Mouse (Mus musculus) lung, postnatal 4 days (tissue): ENCODE results near the gene Cdh13.
A peak's percentile ranks its signal among the peaks of the same experiment; 100 is the strongest.

ENCODE experiments used
- DNase-seq, 2 experiments: peaks; one replicate each; pipeline ENCODE4 v3.0.0; 2021

The Cdh13 gene

DNA sequence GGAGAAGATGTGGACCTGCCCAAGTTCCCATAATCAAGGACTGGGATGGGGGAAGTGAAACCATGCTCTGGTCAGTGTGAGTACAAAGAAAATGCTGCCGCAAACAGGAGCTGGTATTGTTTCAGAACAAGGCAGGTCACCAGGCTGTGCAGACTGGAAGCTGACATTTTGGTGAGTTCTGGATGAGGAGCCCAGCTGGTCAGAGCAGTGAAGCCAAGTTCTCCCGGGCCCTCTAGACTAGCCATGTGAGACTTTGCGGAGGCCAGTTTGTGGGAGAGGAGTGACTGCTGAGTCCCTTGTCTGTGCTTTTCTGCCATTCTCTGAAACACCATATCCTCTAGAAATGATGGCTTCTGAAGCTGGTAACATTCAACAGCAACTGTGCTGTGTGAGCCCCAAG is 829.3 kb downstream of the Cdh13 start:
- no peak for DNase-seq

DNA sequence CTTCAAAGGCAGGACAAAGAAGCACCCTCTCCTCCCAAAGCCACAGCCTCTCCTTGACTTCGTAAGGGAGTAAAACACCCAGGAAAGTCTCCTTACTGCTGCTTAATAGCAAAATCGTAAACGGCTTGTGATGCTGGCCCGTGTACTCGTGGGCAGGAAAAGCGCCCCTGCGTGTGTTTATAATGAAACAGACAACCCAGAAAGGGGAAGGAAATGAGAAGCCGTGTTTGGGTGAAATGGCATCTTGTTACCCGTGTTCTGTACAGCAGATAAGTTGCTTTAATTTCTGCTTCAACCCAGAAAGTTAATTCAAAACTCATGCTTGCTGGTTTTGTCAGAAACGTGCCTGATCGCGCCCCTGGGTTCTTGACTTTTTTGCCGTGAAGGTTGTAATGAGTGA is 837.7 kb downstream of the Cdh13 start:
- no peak for DNase-seq

DNA sequence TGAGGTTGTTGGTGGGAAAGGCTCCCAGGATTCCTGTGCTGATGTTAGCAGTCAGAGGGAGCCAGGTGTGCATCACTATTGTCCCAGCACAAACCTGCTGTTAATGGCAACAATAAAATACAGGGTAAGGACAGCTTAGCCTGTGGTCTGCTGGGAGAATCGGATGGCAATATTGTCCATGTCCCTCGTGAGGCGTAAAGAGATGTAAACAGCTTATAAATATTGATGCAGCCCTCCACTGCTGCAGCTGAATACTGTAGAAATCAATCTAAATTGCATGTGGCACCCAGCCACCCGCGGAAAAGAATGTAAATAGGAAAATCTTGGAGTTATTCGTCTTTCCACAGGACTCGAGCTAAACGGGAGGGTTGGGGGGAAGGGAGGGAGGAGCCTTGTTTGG is 844.3 kb downstream of the Cdh13 start:
- DNase-seq: no peak

DNA sequence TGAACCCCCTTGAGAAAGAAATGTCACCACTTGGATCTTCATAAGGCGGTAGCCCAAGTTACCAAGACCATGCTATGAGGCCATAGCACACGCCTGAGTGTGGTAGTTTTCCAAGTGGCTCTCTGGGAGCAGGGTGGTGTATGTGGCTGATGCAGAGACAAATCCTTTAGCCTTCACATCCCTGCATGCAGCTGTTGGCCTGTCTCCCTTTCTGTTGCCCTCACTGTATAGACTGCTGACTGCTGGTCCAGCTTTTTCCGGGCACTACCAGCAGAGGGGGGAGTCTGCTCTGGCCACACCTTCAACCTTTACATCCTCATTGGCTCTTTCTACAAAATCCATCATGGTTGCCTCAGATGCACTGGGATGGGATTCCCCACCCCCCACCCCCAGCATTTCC is 844.7 kb downstream of the Cdh13 start:
- DNase-seq: no peak

DNA sequence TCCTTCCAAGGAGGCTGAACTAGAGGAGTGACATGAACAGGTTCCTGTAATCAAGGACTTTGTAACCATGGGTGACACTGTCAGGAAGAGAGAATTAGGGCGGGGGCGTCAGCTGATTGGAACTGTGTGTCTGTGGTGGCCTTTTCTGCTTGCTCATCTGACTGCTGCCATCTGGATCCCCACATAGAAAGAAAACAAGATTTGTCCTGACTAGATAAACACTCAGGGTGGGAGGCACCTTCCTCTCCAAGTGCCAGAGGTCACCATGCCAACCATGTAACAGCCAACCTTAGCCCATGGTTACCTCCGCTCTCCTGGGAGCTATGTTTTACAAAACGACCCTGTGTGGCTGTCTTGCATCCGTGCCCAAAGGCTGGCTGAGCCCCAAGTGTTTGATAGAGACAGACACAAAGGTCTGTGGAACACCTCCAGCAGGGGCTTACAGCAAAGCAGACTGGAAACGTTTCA is 873.0 kb downstream of the Cdh13 start:
- no peak for DNase-seq

DNA sequence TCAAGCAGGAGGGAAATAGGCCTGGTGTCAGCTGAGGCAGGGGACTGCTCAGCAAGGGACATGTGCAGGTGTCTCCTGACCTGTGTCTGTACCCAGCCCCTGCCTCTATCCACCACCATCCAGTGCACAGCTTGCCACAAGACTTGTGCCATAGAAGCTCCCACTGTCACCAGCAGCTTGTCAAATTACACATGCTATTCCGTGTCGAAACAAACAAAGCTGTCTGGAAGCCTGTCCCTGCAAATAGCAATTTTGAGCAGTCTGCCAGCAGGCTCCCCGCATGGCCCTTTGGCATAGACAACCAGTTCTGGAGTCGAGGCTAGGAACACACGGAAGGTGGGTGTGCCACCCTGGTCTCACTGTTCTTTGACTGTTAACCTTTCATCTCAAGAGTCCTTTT is 875.1 kb downstream of the Cdh13 start:
- no peak for DNase-seq

DNA sequence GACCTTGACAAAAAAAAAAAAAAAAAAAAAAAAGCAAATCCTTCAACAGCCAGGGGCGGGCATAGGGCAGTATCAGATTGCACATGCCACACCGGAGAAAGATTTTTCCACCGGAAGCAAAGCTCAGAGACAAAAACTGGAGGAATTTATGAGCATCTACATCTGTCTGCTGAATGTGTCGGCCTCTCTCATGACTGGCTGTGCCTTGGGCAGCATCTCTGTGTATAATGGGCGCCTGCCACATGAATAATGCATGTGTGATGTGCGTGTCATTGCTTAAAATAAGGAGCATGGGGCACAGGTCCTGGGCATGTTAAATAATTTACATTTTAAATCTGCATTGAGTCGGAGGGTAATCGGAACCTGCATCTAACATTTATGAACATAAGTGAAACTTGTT is 876.3 kb downstream of the Cdh13 start:
- no peak for DNase-seq

DNA sequence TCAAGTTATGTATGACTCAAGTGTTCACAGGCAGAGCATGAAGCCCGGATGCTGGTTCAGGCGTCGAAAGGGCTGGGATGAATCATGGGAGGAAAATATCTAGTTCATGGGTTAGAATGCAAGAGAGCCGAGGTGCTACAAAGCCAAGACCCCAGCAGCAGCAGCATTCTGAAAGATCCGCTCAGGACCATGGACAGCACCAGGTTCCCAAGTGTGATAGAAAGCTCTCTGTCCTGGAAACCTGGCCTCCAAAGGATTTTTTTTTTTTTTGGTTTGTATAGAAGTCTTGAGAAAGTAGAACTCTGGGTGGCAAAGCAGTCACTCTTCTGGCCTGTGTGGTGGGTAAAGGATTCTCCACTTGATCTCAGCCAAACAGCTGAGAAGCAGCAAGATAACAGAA is 880.5 kb downstream of the Cdh13 start:
- DNase-seq: no peak

DNA sequence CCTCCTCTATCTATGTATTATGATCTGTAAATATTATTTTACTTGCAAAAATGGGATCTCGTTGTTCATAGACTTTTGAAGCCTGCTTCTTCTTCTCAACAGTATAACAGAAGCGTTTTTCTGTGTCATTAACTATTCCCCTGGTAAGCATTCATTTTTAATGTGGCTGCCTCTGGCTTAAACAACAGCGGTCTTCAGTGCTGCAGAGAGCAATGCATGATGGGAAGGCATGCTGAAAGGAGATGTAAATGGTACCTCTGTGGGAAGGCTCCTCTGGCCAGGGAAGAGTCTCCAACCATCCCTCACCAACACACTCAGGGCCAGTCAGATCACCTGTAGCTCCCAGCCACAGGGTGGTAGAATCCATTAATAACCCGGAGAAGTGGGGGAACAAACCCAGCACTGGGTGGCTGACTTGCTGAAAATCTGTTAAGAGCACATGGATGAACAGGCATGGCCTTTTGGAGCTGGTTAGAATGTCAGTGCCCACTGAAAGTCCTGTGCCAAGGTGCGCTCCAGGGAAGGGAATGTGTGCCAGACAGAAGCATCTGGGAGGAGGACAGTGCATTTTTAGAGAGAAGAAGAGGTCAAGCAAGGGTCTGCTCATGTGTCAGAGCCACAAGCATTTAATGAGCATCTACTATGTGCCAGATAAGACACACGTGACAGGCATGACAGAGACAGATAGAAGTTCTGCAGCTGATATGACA is 893.8 kb downstream of the Cdh13 start:
- no peak for DNase-seq

DNA sequence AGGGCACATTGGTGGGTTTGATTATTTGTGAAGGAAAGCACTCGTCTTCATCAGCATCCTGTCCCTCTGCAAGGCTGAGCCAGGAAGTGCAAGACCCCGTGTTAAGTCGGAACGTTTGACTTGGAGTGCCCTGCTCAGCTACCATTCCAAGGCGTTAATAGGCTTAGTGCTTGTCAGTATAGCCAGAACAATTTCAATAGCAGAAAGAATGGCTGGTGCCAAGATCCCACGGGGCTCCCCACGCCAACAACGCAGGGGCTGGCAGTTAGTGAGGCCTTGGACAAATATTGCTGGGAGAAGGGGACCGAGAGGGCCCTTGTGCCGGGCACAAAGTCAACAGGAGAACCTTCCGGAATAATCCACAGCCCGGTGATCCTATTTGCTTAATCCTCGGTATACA is 897.1 kb downstream of the Cdh13 start:
- DNase-seq: peak; percentile 50 to 79

DNA sequence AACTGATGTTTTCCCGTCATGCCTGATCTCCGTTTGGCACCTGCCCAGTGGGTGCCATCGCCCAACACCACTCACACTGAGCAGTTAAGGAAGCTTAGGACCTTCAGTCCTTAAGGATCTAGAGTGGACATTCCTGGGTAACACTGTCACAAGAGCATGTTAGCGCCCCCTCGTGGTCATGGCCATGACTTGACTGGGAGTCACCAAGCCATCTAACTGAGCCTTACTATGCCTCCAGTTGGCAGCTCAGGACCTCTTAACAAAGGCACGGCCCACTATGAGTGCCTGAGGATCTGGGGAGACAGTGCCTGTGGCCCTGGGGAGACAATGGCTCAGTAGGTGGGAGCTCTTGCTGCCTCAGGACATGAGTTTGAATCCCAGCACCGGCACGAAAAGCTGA is 912.2 kb downstream of the Cdh13 start:
- DNase-seq: peak; percentile 34 to 46

DNA sequence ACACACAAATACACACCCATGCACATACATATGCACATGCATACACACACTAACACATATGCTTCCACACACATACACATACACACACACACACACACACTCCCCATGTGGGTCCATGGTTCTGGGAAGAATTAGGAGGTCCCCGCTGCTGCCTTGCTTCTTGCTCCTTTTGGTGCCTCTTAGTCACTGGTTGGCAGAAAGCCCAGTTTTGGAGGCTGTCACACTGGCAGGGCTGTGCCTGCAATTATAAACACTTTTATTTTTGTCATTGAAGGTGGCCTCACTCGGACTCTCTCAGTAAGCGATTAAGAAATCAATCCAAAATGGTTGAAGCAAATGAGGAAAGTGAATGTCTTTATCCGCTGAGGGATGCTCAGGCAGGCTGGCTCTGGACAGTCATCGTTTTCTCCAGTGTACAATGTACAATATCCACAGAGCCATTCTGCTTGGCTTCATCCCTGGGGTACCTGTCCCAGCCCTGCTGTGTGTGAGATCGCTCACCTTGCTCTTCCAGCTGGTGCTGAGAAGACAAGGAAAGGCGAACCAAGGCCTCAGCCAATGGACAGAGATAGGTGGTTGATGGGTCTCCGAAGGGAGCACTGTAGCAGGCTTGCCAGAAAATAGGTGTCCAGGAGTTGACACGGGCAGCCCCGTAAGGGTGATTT is 913.1 kb downstream of the Cdh13 start:
- DNase-seq: peak in 1 of 2 experiments; percentile 27

DNA sequence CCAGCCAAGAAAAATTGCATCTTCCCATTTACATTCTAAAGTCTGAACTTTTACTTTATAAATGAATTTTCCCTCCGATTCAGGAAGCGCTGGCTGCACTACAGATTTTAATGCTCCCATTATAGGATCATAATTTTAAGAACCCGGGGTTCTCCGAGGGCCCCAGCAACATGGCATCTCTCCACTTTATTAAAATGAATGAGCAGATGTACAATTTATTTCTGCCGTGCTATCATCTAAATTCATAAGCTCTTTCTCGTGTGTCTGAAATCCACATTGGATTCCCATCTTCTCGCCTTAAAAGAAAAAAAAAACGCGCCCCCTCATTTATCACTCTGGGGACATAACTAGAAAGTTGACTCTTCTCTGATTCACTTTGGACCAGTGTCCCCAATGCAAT is 925.0 kb downstream of the Cdh13 start:
- no peak for DNase-seq

DNA sequence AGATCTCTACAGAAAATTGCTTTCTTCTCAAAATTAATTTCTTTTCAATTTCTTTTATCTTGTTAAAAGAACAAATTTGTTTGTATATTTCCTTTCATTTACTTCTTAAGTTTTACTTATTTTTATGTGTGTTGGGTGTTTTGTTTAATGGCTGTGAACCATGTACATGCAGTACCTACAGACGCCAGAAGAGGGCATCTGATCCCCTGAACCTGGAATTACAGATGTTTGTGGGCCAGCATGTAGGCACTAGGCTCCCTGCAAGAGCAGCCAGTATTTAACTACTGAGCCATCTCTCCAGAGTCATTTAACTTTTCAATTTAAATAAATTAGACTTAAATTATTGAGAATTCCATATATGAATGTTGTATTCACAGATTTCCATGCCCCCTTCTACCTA is 941.0 kb downstream of the Cdh13 start:
- peak in 1 of 2 experiments; percentile 53 for DNase-seq

DNA sequence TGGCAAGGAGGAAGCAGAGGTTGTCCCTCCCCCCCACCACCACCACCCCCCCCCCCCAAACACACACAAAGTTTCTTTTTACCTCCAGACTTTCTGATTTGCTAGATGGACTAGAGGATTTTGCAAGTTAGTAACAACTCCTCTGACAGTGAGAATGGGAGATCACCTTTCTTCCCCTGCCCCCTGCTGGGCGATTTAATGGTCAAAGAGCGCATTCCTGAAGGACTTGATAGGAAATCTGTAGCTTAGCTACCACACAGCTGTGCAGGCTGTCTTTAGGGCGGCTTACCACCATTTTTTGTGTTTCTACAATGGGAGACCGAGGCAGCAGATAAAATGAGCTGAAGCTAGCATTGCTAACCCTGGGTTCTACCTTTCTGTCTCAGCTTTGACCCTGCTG is 961.6 kb downstream of the Cdh13 start:
- DNase-seq: no peak

DNA sequence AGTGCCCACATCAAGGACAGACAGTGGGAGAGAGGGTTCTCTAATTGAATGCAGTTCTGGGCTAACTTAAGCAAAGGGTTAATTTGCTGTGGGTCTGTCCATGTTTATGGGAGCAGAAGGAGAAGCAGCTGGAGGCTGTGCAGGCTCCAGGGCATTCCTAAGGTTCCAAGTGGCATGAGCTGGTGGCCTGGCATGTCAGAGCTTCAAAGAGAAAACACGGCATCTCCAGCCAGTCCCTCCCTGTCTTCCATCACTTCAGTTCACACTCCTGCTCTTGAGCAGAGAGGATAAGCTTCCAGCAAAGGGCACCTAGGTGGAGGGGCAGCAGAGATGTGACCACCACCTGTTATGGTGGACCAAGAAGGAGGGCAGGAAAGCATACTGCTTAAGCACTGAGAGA is 962.1 kb downstream of the Cdh13 start:
- DNase-seq: no peak

DNA sequence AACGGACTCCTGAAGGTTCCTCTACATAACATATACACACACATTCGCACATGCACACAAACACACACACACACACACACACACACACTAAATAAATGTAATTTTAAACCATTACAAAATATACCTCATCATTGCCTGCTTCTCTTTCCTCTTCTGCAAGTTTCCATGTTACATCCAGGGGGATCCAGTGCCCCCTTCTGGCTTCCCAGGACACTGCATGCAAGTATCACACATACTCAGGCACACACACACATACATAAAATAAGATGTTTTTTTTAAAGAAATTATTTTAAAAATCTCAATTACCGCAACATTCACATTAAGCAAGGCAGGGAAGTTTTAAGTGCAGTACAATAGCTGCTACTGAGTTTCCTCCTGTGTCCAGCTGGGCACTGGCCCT is 970.8 kb downstream of the Cdh13 start:
- no peak for DNase-seq

DNA sequence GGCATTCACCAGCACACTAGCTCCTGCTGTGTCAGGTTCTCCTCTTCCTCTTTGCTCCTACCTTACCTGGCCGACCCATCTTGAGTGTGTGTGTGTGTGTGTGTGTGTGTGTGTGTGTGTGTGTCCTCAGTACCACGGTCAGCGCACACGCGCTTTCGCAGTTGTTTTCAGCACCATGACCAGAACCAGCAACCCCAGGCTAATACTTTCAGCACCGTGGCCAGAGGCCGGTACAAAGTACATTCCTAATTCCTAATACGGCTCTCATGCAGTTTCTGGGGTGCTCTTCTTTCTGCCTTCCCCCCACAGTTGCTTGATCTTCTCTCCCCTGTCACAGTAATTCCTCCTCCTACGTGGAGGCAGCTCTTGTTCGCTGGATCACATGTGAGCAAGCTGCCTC is 975.1 kb downstream of the Cdh13 start:
- peak; percentile 42 to 44 for DNase-seq

DNA sequence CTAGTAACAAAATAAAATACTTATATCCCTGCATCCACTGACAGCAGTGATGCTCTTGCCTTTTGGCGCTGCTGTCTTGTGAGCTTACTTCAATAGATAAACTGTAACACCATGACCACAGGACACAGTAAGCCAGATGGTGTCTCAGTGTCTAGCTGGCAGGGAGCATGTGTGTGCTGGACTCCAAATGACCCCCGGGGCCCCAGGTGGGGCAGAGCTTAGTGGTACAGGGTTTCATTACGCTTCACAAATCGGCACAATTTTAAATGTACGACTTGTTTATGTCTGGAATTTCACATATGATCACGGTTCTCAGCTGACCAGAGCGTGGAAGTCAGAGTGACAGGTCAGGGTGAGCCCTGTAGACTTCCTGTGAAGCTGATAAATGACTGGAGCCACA is 980.2 kb downstream of the Cdh13 start:
- no peak for DNase-seq

DNA sequence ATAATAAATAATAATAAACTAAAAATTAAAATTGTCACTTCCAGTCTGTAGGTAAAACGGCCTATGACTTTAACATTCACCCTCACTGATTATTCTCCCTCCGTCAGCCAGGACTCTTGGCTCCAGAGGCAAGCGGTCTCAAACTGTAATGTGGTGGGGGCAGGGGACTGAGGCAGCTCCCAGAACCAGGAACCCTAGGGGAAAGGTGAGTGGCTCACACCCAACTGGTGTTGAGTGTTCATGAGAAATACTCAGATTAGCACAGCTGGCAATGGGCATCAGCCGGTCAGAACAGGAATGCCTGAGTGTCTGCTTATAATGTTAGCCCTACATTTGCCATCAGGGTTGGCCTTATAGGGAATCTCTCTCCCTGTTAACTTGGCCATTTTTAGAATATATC is 982.8 kb downstream of the Cdh13 start:
- no peak for DNase-seq

DNA sequence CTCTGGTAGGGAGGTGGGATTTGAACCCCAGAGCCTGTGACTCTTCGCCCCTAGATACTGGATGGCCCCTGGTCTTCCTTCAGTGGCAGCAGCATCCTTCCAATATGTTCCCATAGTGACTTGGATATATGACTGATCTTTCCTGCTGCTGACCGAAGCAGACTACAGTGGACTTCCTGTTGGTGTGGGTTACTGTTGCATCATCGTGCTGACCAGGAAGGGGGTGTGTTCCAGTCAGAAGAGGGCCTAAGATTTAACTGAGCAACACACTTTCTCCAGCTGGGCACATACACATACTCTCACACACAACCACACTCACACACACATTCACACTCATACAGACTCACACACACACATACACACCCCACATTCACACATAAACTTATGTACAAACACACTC is 986.0 kb downstream of the Cdh13 start:
- DNase-seq: no peak

DNA sequence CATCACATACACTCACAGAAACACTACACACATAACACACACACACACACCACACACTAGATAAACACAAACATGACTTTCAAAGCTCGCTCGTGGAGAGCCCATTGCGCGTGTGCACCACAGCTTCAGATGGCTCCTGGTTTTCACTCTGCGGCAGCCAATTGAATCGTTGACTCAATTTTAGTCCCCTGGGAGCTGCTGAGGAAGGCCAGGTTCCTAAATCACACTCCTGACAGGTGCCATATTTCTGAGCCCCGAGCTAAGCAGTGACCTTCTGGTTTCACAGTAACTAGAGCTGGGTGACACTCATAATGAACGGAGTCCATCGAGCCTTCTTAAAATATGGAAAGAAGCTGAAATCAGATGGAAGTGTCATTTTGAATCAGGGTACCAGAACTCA is 986.8 kb downstream of the Cdh13 start:
- DNase-seq: no peak

DNA sequence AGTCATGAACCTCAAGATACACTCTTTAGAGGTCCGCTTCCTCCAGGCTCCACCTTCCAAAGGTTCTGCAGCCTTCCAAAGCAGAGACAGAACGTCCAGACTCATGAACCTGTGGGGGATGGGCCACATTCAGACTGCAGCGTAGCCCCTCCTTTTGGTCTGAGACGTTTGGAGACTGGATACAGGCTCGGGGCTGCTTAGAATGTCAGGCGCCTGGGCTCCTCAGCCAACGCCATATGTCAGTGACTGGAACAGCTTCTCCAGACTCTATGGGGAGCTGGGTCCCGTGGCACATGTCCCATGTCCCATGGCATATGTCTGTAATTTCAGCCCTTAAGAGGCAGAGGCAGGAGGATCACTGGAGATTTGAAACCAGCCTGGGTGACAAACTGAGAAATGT is 989.4 kb downstream of the Cdh13 start:
- no peak for DNase-seq

DNA sequence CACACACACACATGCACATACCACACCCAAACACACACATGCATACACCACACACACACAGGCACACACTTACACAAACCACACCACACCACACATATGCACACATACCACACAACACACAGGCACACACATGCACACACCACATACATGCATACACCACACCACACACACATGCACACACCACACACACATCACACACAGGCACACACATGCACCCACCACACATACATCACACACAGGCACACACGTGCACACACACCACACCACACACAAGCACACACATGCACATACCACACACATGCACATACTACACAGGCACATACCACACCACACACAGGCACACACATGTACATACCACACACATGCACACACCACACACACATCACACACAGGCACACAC is 991.9 kb downstream of the Cdh13 start:
- DNase-seq: no peak

DNA sequence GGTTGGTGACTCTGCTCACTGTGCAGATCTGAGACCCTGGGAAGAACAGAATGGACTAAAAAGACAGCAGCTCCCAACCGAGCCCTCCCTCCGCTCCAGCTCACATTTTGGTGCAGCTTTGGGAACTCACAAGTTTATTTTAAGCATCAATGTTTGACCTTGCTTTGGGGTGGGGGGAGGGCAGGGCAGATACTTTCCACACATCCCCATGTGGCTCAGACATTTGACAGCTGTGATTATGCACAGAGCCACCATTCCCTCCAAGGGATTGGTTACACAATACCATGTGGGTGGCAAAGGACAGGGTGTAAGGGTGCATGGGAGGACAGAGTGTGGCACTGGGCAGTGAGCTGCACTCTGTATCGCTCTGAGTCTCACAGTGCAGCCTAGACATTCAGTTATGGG is 993.5 kb downstream of the Cdh13 start:
- peak; percentile 41 to 74 for DNase-seq
